Mouse (Mus musculus): Measurements from ENCODE around the gene Mast1.

Gene Mast1

DNA sequence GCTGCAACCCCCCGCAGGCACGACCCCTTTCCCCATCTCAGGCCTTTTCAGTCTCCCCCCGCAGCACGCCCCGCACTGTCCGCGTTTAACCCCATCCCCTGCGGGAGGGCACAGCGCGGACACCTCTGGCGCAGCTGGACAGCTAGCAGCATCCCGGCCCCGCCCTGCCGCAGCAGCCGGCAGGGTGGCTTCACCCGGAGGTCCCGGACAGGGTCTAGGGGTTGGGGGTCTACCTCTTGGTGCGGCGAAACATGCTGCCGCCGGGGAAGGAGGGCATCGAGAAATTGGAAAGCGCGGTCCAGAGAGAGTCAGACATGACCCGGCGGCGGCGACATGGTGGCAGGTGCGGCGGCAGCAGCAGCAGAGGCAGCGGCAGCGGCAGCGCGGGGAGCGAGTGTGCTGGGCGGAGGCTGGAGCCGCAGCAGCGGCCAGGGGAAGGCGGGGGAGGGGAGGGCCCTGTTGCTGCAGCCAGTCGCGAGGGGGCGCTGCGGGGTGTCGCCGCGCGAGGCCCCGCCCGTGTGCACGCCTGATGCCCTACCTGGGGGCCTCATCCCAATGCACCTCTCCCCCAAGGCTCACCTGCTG, at the start of gene Mast1:
Gene Mast1, minus strand, starts transcription at position 398 of the 585 bp plus-strand sequence.
- peak; percentile 62 for DNase-seq (ENCODE audit: low spot score)

DNA sequence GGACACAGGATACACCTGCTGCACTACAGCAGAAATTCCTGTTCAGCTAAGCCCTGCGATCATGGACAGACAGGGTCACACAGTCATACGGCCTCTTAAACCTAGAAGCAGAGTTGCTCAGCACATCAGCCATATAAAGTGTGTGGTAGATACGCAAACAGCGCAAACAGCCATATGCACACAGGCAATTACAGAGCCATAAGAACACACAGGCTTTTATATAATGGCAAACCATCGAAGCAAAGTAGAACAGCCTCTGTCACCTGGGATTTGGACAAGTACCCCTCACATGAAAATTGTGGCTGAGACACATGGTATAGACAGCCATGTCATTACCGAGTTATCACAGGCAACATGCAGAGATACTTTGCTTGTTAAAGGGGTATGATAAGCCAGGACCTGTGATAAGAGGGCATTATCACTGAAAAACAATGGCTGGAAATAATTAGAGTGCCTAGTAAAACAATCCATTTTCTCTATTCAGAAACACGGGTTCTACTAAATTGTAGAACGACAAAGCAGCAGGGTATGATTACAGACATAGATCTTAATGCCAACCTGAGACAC, 49.3 kb upstream of the Mast1 start:
- no peak for DNase-seq (ENCODE audit: low spot score)

GRCm38 (mm10) chr8:84985684-84986378, 48.7 kb upstream of the Mast1 start:
- DNase-seq (ENCODE audit: low spot score) = peak; percentile 98

DNA sequence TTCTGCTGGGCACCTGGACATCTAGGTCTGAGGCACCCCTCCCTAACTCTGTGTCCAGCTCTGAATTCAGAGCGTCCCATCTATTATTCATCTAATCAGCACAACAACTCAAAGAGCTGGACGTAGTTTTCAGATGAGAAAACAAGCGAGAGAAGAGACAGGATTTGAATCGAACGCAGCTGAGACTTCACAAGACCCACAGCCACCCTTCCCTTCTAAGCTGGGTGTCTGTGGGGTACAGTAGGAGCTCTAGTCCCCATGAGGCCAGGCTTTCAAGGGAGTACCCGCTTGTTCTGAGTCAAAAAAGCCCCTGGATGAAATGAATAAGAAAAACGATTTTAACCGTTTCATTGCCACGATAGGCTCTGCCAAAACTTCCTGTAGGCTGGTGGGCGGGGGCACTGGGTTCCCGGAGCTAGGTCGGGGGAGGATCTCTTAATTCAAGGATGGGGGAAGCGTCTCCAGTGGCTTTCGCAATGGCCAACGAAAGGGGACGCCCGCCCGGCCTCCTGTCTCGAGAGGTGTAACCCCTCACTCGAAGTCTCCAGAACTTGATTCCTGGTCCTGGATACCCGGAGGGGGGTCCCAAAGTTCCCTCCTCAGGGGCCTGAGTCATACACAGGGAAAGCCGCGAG, 48.0 kb upstream of the Mast1 start:
- peak; percentile 55 for DNase-seq (ENCODE audit: low spot score)

DNA sequence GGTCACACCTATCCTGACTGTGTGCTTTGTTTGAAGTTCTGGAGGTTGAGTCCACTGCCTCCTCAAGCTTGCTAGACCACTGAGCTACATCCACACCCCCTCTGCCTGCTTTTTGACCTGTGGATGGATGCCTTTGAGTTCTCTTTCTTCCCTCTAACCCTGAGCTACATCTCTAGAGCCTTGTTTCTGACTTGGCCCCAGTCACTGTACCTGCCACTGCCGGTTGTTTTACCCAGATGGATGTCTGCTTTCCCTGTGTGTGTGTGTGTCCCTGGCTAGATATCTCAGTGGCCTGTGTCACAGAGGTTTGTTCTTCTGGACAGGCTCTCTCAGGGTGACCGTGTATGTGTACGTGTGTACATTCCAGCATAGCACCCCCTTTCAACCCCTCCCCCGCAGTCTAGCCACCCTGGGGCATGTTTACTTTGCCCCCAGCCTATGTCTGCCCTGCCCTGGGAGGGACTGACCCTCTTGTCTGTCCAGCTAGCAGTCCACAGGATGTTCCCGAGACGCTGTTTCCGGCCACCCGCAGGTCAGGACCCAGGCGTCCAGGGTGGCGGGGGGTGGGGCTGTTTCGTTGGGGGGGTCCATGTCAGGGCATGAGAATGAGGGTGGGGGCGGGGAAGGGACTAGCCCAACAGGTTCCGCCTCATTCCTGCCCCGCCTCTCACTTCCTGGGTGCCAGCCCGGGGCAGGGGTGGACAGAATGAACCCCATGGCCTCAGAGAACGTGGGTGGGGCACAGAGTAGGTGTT, 47.3 kb upstream of the Mast1 start:
- DNase-seq (ENCODE audit: low spot score) = no peak

DNA sequence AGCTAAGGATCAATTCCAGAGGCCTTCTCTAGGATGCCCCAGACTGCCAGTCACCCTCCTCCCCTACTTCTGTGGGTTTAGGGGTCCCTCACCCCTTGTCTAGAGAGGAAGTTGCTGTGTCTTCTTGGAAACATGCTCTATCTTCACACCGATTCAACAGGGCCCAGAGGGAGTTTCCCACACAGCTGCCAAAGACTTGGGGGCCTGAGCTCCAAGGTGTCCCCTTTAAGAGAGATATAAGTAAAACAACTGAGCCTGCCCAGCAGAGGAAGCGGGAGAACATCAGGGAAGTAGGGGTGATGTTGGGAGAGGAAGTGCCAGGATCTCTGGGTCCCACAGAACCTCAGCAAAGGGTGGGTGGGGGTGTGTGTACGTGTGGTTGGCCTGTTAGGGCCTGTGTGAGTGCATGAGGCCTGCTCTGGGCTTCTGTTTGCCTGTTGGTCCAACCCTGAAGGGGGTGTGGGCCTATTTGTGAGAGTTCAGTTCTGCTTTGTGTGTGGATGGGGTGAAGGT, 45.4 kb upstream of the Mast1 start:
- DNase-seq (ENCODE audit: low spot score) = peak; percentile 23

DNA sequence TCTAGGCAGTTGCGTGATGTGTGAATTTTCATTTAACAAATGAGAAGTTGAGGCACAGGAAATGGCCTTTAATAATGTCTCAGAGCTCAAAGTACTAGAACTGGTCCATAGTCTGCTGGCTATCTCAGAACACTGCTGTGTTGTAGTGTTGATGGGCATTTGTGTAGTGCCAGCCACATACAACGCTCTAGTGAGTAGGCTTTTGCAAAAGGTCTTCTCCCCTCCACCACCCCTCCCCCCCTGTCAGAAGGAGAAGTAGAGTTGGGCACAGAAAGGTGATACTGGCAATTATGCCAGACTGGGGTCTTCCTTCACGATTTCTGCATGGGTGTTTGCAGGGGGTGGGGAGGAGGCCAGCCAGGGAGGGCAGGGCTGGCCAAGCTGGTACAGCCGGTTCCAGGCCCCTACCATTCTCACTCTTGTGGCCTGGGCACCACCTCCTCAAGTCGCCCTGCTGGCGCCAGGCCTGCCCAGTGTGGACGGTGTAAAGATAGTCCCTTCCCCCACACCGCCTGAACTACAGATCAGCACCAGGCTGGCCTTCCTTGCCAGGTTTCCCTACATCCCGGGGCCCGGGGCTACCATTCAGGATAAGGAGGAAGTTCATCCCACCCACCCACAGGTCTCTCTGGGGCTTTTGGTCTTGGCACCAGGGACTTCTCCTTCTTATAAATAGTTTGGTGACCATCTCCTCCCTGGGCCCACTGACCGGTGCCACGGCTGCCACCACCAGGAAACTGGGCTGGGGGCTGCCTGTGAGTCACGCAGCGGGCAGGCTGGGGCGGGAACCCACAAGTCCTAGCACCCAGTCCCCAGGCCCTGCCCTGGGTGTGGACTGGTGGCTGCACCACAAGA, 44.7 kb upstream of the Mast1 start:
- no peak for DNase-seq (ENCODE audit: low spot score)

- DNase-seq (ENCODE audit: low spot score) = peak; percentile 36
Measured at GRCm38 (mm10) chr8:84980622-84981358, 43.6 kb upstream of the Mast1 start.

DNA sequence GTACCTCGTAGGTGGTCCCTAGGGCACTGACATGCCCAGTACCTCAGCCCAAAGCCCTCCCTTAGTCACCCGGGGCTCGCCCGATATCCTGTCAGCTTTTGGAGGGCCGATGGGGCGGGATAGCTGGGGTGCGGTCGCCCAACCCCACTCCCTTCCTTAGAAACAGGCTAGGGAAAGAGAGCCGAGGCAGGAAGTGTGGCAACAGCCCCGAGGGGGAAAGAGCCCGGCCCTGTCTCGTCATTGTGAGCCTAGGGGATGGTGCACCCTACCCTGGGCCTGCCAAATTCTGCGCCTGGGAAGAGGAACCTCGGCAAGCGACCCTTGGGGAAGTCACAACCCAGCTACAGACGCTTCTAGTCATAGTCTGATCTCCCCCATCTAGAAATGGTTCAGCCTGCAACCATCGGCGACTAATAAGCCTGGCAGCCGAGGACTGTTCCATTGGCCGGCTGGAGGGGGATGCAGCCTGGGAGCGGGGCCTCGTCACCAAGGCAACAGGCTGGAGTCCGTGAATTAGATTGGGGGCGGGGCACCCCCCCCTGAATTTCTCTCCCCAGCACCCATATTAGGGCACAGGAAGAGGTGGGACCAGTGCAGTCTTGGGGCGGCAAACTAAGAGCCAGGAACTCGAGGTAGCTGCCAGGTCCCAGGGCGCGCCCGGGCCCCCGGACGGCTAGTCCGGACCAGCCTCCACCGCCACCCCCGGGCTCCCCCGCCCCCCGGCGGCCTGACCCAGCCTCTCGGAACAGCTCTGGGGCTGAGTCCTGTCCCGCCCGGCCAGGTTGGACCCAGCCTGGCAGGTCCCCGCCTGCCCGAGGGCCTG, 42.7 kb upstream of the Mast1 start:
- DNase-seq (ENCODE audit: low spot score) = peak; percentile 92

DNA sequence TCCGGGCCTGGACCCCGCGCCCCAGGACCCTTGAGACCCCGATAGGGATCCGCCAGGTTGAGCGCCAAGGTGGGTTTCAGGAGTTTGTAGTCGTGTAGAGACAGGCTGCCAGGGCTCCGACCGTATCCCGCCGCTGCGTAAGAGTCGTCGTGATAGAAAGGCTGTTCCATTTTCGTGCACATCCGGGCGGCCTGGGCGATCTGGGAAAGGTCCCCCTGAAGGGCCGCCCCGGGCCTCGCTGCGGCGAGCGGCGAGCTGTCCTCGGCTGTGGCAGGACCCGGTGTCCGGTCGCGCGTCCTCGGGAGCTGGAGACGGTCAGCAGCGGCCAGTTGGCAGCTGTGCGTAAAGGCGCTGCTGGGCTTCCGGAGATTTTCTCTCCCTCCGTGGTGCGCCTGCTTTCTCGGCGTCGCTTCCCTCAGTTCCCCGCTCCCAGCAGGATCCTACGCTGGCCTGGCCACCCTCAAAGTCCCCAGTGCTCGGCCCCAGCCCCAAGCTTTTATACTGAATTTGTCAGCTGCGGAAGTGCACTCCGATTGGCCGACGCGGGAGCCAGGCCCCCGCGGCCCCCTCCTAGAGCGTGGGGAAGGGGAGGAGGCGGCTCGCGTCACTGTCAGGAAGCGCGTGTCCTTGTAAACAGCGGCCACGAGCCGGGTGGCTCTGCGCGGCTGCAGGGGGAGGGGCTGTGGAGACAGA, 41.2 kb upstream of the Mast1 start, which contains the start of gene Junb:
Gene Junb, minus strand, starts transcription at position 471 of the 693 bp plus-strand sequence.
- peak; percentile 99 for DNase-seq (ENCODE audit: low spot score)

DNA sequence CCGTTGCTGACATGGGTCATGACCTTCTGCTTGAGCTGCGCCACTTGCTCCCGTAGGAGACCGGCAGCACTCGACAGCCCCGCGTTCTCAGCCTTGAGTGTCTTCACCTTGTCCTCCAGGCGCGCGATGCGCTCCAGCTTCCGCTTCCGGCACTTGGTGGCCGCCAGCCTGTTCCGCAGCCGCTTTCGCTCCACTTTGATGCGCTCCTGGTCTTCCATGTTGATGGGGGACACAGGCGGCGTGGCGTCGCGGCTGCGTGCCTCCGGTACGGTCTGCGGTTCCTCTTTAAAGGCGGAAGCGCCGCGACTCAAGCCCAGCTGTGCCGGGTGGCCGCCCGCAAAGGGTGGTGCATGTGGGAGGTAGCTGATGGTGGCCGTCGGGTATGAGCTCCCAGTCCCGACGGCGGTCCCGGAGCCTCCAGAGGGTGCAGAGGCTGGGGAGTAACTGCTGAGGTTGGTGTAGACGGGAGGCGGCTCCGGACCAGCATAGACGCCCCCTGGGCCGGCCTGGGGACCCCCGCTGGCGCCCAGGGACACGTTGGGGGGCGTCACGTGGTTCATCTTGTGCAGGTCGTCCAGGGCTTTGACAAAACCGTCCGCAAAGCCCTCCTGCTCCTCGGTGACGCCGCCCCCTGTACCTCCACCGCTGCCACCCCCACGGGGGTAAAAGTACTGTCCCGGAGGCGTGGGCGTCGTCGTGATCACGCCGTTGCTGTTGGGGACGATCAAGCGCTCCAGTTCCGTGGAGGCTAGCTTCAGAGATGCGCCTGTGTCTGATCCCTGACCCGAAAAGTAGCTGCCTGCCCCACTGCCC, 40.5 kb upstream of the Mast1 start:
- peak; percentile 86 for DNase-seq (ENCODE audit: low spot score)

- no peak for DNase-seq (ENCODE audit: low spot score)
Measured at GRCm38 (mm10) chr8:84976763-84977434, 39.7 kb upstream of the Mast1 start.

DNA sequence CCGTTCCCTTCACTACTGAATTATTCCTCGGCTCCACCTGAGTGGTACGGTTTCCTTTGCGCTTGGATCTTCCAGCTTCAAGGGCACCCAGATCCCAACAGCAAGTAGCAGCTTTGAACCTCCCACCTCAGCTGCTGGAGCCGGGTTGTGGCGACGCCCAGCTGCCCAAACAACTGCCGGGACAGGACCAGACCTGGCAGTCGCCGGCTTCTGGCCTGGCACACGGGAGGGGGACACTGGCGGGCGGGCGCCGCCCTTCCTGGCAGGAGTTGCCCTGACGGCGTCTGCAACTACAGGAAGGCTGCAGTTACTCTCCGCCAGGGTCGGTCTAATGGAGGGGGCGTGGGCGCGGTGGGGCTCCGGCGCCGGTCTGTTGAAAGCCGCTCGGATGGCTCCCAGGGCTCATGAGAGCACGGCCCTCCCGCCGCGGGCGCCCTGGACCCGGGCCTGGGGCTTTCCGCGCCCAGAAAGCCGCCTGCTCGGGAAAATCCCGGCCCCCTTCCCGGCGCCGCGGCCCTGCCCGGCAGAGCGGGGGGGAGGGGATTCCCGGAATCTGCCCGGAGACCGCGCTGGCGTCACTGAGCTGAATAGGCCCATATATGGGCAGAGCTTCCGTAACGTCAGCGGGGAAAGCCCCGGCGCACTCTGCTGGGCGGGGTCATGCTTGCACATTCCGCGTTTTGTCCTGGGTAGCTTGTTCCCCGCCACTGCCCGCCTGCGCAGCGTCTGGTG, 39.0 kb upstream of the Mast1 start:
- DNase-seq (ENCODE audit: low spot score) = peak; percentile 96

DNA sequence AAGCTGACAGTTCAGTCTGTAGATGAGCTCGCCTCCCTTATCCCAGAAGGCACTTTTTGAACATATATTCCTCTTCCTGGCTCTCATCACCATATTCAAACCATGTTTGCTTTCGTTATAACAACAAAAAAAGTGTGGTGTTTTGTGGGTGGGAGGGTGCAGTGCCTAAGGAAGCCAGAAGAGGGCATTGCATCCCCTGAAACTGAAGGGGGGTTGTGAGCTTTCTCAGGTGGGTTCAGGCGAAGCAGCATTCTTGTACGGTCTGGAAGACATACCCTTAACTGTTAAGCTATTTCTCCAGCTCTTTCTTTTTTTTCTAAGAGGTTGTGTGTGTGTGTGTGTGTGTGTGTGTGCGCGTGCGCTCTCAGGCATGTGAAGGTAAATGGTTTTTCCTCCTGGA, 38.3 kb upstream of the Mast1 start:
- peak; percentile 87 for DNase-seq (ENCODE audit: low spot score)

DNA sequence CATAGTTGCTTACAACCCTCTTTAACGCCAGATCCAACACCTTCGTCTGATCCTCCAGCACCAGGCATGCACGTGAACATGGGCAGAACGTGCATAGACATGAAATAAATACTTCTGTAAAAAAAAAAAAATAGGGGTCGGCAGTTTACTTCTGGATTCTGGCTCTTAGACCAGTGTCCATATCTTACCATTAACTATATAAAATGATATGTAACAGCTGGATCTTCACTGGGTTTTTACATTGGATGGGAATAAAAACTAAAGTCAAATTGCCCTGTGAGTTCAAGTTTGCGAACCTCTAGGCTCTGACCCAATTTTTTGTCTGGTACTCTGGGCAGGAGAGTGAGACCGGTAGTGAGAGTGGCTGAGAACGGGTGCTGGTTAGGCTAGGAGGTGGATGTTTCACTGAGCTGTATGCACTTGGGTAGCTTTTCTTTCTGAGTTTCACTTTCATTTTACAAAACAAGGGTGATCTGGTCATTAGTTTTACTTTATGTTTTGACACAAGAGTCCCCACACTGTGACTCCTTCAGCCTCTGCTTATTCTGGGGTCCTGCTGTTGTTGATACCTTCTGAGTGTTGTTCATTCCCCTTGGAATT, 37.5 kb upstream of the Mast1 start:
- DNase-seq (ENCODE audit: low spot score) = peak; percentile 31

Measured in T-cell, adult 2 months (primary cell).